Mouse (Mus musculus): Measurements from ENCODE around the gene Slc25a47. TPM values are rescaled to one million over a fixed set of nuclear protein-coding genes. Genes with fewer than 3 reads are reported as not detected.

Gene Slc25a47
- polyA plus RNA-seq, 1 experiment from 2014 or later: 9.8 TPM

- H3K9me3 ChIP-seq: no peaks in the 10 kb centered on the region
- H3K4me2 ChIP-seq: no peak overlapping the region
- ATAC-seq (ENCODE audit: insufficient read depth, low FRiP score, low read depth): no peak
- 0 out of 2 replicates have a peak, but pooled peaks cover 3% of the 10 kb centered on the region for H3K4me1 ChIP-seq
- 70% methylated on average over 4 of the region's 4 CpGs for WGBS
- no peak overlapping the region for H3K27ac ChIP-seq
- H3K27me3 ChIP-seq (replicated peaks): no peaks in the 10 kb centered on the region
- no peak overlapping the region for H3K4me3 ChIP-seq (replicated peaks)
- no peak overlapping the region for H3K9ac ChIP-seq
- H3K36me3 ChIP-seq: peaks cover 9% of the 10 kb centered on the region
Observed at GRCm38 (mm10) chr12:108849488-108850022, 13.7 kb downstream of the Slc25a47 start.

DNA sequence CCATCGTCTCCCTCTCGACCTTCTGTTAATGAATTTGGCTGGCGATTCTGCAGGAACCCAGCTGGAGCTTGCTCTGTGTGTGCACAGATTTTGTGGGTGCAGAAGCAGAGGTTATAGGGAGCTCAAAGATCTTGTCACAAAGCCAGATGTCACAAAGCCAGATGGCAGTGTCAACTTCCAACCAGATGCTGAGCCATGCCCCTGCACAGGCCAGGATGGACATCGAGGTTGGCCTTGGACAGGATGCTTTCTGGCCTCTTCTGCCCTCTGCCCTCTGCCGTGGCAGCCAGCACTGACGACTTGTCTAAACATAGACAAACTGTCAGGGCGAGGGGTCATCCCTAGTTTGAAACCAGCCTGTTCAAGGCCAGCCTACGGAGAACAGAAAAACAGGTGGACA lies 14.3 kb downstream of the Slc25a47 start:
- 46% methylated on average over 8 of the region's 8 CpGs for WGBS
- no peak for ATAC-seq (ENCODE audit: insufficient read depth, low FRiP score, low read depth)
- H3K4me2 ChIP-seq: no peak overlapping the region
- H3K27me3 ChIP-seq (replicated peaks): no peaks in the 10 kb centered on the region
- H3K36me3 ChIP-seq: 0 out of 2 replicates have a peak, but pooled peaks cover 4% of the 10 kb centered on the region
- H3K4me3 ChIP-seq (replicated peaks): no peak overlapping the region
- H3K9me3 ChIP-seq: no peaks in the 10 kb centered on the region
- 0 out of 2 replicates have a peak, but pooled peaks cover 3% of the 10 kb centered on the region for H3K4me1 ChIP-seq
- no peak overlapping the region for H3K27ac ChIP-seq
- H3K9ac ChIP-seq: no peak overlapping the region

GRCm38 (mm10) chr12:108850886-108851285 lies 15.0 kb downstream of the Slc25a47 start:
- ATAC-seq (ENCODE audit: insufficient read depth, low FRiP score, low read depth): no peak
- H3K4me2 ChIP-seq: no peak overlapping the region
- no peaks in the 10 kb centered on the region for H3K36me3 ChIP-seq
- H3K4me3 ChIP-seq (replicated peaks): no peak overlapping the region
- H3K27ac ChIP-seq: no peak overlapping the region
- WGBS: 86% methylated on average over 8 of the region's 8 CpGs
- 0 out of 2 replicates have a peak, but pooled peaks cover 3% of the 10 kb centered on the region for H3K4me1 ChIP-seq
- no peaks in the 10 kb centered on the region for H3K9me3 ChIP-seq
- H3K9ac ChIP-seq: no peak overlapping the region
- no peaks in the 10 kb centered on the region for H3K27me3 ChIP-seq (replicated peaks)

DNA sequence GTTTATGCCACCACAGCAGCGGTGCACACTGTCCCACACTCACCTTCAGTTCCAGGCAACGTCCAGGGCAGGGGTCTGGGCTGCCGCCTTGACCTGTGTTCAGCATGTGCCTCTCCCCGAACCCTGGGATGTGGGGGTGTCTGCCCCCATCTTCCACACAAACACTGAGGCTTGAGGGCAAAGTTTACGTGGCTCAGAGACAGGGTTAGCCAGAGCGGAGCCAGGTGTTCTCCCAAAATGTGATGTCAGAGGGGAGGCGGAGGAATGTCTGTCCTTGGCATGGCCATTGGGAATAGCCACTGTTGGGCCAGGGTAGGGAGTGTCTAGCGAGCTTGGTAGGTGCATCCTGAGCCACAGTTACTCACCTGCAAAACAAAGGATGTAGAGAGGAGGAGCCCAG lies 17.0 kb downstream of the Slc25a47 start:
- no peak overlapping the region for H3K4me3 ChIP-seq (replicated peaks)
- WGBS: 86% methylated on average over 8 of the region's 8 CpGs
- H3K27me3 ChIP-seq (replicated peaks): no peaks in the 10 kb centered on the region
- H3K4me2 ChIP-seq: no peak overlapping the region
- no peak overlapping the region for H3K9ac ChIP-seq
- 0 out of 2 replicates have a peak, but pooled peaks cover 3% of the 10 kb centered on the region for H3K4me1 ChIP-seq
- no peaks in the 10 kb centered on the region for H3K36me3 ChIP-seq
- no peaks in the 10 kb centered on the region for H3K9me3 ChIP-seq
- no peak for ATAC-seq (ENCODE audit: insufficient read depth, low FRiP score, low read depth)
- no peak overlapping the region for H3K27ac ChIP-seq

GRCm38 (mm10) chr12:108855081-108855480 lies 19.2 kb downstream of the Slc25a47 start:
- Histone ChIP-seq H3K27me3 (replicated peaks) (no peaks in the 10 kb centered on the region), H3K9me3 (no peaks in the 10 kb centered on the region), H3K36me3 (0 out of 2 replicates have a peak, but pooled peaks cover 1% of the 10 kb centered on the region), H3K9ac (no peak overlapping the region), H3K4me3 (replicated peaks) (no peak overlapping the region), H3K4me2 (no peak overlapping the region), H3K27ac (peak overlapping the region; percentile 41; the same call in 1 of the 2 replicates), H3K4me1 (peaks cover 9% of the 10 kb centered on the region; the same call in 1 of the 2 replicates)
- WGBS: 84% methylated on average over 10 of the region's 10 CpGs
- ATAC-seq (ENCODE audit: insufficient read depth, low FRiP score, low read depth): peak; percentile 70

GRCm38 (mm10) chr12:108856186-108856585 lies 20.3 kb downstream of the Slc25a47 start:
- Histone ChIP-seq H3K4me3 (replicated peaks) (no peak overlapping the region), H3K27ac (no peak overlapping the region), H3K9ac (no peak overlapping the region), H3K36me3 (0 out of 2 replicates have a peak, but pooled peaks cover 10% of the 10 kb centered on the region), H3K4me2 (no peak overlapping the region), H3K27me3 (replicated peaks) (no peaks in the 10 kb centered on the region), H3K4me1 (peaks cover 6% of the 10 kb centered on the region; the same call in 1 of the 2 replicates), H3K9me3 (no peaks in the 10 kb centered on the region)
- no peak for ATAC-seq (ENCODE audit: insufficient read depth, low FRiP score, low read depth)
- 78% methylated on average over 8 of the region's 8 CpGs for WGBS

- Histone ChIP-seq H3K4me2 (no peak overlapping the region), H3K27me3 (replicated peaks) (no peaks in the 10 kb centered on the region), H3K4me1 (peaks cover 6% of the 10 kb centered on the region; the same call in 1 of the 2 replicates), H3K36me3 (0 out of 2 replicates have a peak, but pooled peaks cover 10% of the 10 kb centered on the region), H3K27ac (peak overlapping the region; percentile 67), H3K9ac (no peak overlapping the region), H3K4me3 (replicated peaks) (no peak overlapping the region), H3K9me3 (no peaks in the 10 kb centered on the region)
- WGBS: 77% methylated on average over 7 of the region's 7 CpGs
- ATAC-seq (ENCODE audit: insufficient read depth, low FRiP score, low read depth): no peak
Observed at GRCm38 (mm10) chr12:108857109-108857508, 21.3 kb downstream of the Slc25a47 start.

GRCm38 (mm10) chr12:108857589-108858184 lies 21.8 kb downstream of the Slc25a47 start:
- 0 out of 2 replicates have a peak, but pooled peaks have one; percentile 23 for ATAC-seq (ENCODE audit: insufficient read depth, low FRiP score, low read depth)
- H3K9me3 ChIP-seq: no peaks in the 10 kb centered on the region
- H3K27me3 ChIP-seq (replicated peaks): no peaks in the 10 kb centered on the region
- no peak overlapping the region for H3K4me2 ChIP-seq
- H3K4me3 ChIP-seq (replicated peaks): no peak overlapping the region
- no peak overlapping the region for H3K9ac ChIP-seq
- H3K36me3 ChIP-seq: 0 out of 2 replicates have a peak, but pooled peaks cover 10% of the 10 kb centered on the region
- H3K4me1 ChIP-seq: peaks cover 6% of the 10 kb centered on the region; the same call in 1 of the 2 replicates
- WGBS: 57% methylated on average over 7 of the region's 7 CpGs
- peak overlapping the region; percentile 67 for H3K27ac ChIP-seq

DNA sequence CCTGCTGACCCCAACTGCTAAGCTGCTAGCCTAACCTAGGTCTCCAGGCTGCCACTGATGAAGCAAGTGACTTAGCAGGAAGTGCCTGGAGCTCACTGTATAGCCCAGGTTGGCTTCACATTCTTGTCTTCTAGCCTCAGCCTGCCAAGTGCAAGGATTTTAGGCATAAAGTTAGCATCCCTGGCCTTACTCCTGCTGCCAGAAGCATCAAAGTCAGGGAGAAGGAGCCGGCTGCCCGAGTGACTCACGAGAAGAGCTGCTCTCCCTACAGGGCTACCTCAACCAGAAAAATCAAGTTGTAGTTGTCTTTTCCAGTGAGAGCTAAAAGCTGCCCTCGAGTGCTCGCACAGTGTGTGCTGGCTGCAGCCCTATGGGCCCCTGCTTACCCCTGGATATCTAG lies 22.6 kb downstream of the Slc25a47 start:
- Histone ChIP-seq H3K4me2 (no peak overlapping the region), H3K27me3 (replicated peaks) (no peaks in the 10 kb centered on the region), H3K4me1 (peaks cover 6% of the 10 kb centered on the region; the same call in 1 of the 2 replicates), H3K4me3 (replicated peaks) (no peak overlapping the region), H3K27ac (0 out of 2 replicates have a peak overlapping the region, but pooled peaks have one; percentile 67), H3K9me3 (no peaks in the 10 kb centered on the region), H3K36me3 (peaks cover 18% of the 10 kb centered on the region), H3K9ac (no peak overlapping the region)
- ATAC-seq (ENCODE audit: insufficient read depth, low FRiP score, low read depth): no peak
- WGBS: 82% methylated on average over 5 of the region's 5 CpGs

GRCm38 (mm10) chr12:108865007-108865494 lies 29.2 kb downstream of the Slc25a47 start:
- Histone ChIP-seq H3K4me2 (no peak overlapping the region), H3K4me3 (replicated peaks) (no peak overlapping the region), H3K36me3 (peaks cover 61% of the 10 kb centered on the region), H3K27me3 (replicated peaks) (no peaks in the 10 kb centered on the region), H3K27ac (peak overlapping the region; percentile 63), H3K4me1 (0 out of 2 replicates have a peak, but pooled peaks cover 3% of the 10 kb centered on the region), H3K9me3 (no peaks in the 10 kb centered on the region), H3K9ac (no peak overlapping the region)
- WGBS: 60% methylated on average over 6 of the region's 6 CpGs
- ATAC-seq (ENCODE audit: insufficient read depth, low FRiP score, low read depth): peak; percentile 51; the same call in 1 of the 2 replicates

DNA sequence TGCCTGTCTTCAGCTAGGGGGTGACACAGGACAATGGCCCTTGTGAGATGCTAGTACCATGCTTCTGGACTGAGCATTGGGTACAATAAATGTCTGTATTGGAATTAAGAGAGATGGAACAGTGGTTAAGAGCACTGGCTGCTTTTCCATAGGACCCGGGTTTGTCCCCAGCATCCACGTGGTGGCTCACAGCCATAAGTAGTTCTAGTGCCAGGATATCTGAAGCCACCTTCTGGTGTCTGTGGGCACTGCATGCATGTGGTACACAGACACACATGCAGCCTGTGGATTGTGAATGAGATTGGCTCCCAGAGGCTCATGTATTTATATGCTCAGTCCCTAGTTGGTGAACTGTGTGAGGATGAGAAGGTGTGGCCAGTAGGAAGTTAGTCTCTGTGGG lies 33.7 kb downstream of the Slc25a47 start:
- H3K27ac ChIP-seq: no peak overlapping the region
- H3K4me2 ChIP-seq: no peak overlapping the region
- 0 out of 2 replicates have a peak, but pooled peaks cover 3% of the 10 kb centered on the region for H3K4me1 ChIP-seq
- WGBS: 81% methylated on average over 2 of the region's 2 CpGs
- H3K4me3 ChIP-seq (replicated peaks): no peak overlapping the region
- no peaks in the 10 kb centered on the region for H3K9me3 ChIP-seq
- no peak overlapping the region for H3K9ac ChIP-seq
- H3K36me3 ChIP-seq: peaks cover 46% of the 10 kb centered on the region
- ATAC-seq (ENCODE audit: insufficient read depth, low FRiP score, low read depth): no peak
- H3K27me3 ChIP-seq (replicated peaks): no peaks in the 10 kb centered on the region

GRCm38 (mm10) chr12:108873122-108873521 lies 37.3 kb downstream of the Slc25a47 start:
- H3K4me3 ChIP-seq (replicated peaks): no peak overlapping the region
- no peak overlapping the region for H3K27ac ChIP-seq
- ATAC-seq (ENCODE audit: insufficient read depth, low FRiP score, low read depth): no peak
- no peaks in the 10 kb centered on the region for H3K27me3 ChIP-seq (replicated peaks)
- peaks cover 38% of the 10 kb centered on the region for H3K36me3 ChIP-seq
- H3K9ac ChIP-seq: no peak overlapping the region
- no peaks in the 10 kb centered on the region for H3K4me1 ChIP-seq
- no peaks in the 10 kb centered on the region for H3K9me3 ChIP-seq
- WGBS: 75% methylated on average over 5 of the region's 5 CpGs
- no peak overlapping the region for H3K4me2 ChIP-seq

Measured in stomach, embryonic 15.5 days (tissue).